Mouse (Mus musculus) hindbrain, embryonic 15.5 days (tissue): ENCODE data around the gene A130010J15Rik. TPM values are rescaled to one million over a fixed set of nuclear protein-coding genes. Genes with fewer than 3 reads are reported as not detected.

ENCODE experiments used
- ATAC-seq: fragments of 200-750 bp; cut with Nextera tagmentation; 2 replicates; pipeline ENCODE4 v1.8.0; 2017; ENCODE audit warnings: low read depth, moderate number of reproducible peaks, moderate TSS enrichment; ENCODE audit not compliant: low FRiP score
- H3K27ac ChIP-seq: fragments of 300-500 bp; sonication (generic); replicated peaks from 2 replicates; pipeline ENCODE4 v1.5.1; 2015; ENCODE audit warnings: mild to moderate bottlenecking, inconsistent platforms
- H3K27me3 ChIP-seq: fragments of 300-500 bp; sonication (generic); 2 replicates; pipeline ENCODE4 v1.6.1; 2015; ENCODE audit warnings: control low read depth, inconsistent platforms
- H3K36me3 ChIP-seq: fragments of 300-500 bp; sonication (generic); 2 replicates; pipeline ENCODE4 v1.6.1; 2015; ENCODE audit warnings: control low read depth, inconsistent platforms
- H3K4me1 ChIP-seq: fragments of 300-500 bp; sonication (generic); replicated peaks from 2 replicates; pipeline ENCODE4 v1.6.1; 2015; ENCODE audit warnings: control low read depth, inconsistent platforms
- H3K4me2 ChIP-seq: fragments of 300-500 bp; sonication (generic); 2 replicates; pipeline ENCODE4 v1.6.1; 2015; ENCODE audit warnings: moderate library complexity, mild to moderate bottlenecking, inconsistent platforms
- H3K4me3 ChIP-seq: fragments of 300-500 bp; sonication (generic); 2 replicates; pipeline ENCODE4 v1.5.1; 2015; ENCODE audit warnings: mild to moderate bottlenecking, inconsistent platforms
- H3K9ac ChIP-seq: fragments of 300-500 bp; sonication (generic); 2 replicates; pipeline ENCODE4 v1.6.1; 2015; ENCODE audit warnings: inconsistent platforms
- H3K9me3 ChIP-seq: fragments of 300-500 bp; sonication (generic); 2 replicates; pipeline ENCODE4 v1.6.1; 2016; ENCODE audit warnings: control low read depth, inconsistent platforms
- WGBS: fragments of 180-500 bp; shearing (Covaris S2); methylation state at CpG from one replicate; pipeline ENCODE4 v1.1.7; 2015; 5-methylcytosine and 5-hydroxymethylcytosine counted together
- polyA plus RNA-seq: library from polyadenylated mRNA; unstranded; fragments of >200 nt; fragmentation: Nextera tagmentation; extraction: Ambion mirVana; gene quantifications from 2 replicates; pipeline ENCODE4 v1.2.1, GENCODE M21; 2015

The A130010J15Rik gene
- polyA plus RNA-seq, 1 experiment from 2014 or later, result 11.8 TPM

GRCm38 (mm10) chr1:193189771-193190170, 21.9 kb downstream of the A130010J15Rik start:
- no peaks in the 10 kb centered on the region for H3K27me3 ChIP-seq
- H3K4me3 ChIP-seq, result no peak overlapping the region
- H3K9me3 ChIP-seq, result no peaks in the 10 kb centered on the region
- H3K4me2 ChIP-seq, result no peak overlapping the region
- H3K4me1 ChIP-seq, result peaks cover 3% of the 10 kb centered on the region; the same call in 1 of the 2 replicates
- no peaks in the 10 kb centered on the region for H3K36me3 ChIP-seq
- no peak overlapping the region for H3K9ac ChIP-seq
- peak overlapping the region; percentile 54 for H3K27ac ChIP-seq
- ATAC-seq, result no peak
- 60% methylated on average over 3 of the region's 3 CpGs for WGBS

GRCm38 (mm10) chr1:193191675-193192283, 23.9 kb downstream of the A130010J15Rik start:
- Histone ChIP-seq H3K27me3 (no peaks in the 10 kb centered on the region), H3K4me3 (no peak overlapping the region), H3K27ac (no peak overlapping the region), H3K36me3 (no peaks in the 10 kb centered on the region), H3K4me1 (peaks cover 3% of the 10 kb centered on the region; the same call in 1 of the 2 replicates), H3K4me2 (no peak overlapping the region), H3K9me3 (no peaks in the 10 kb centered on the region), H3K9ac (no peak overlapping the region)
- WGBS, result 91% methylated on average over 7 of the region's 7 CpGs
- ATAC-seq, result no peak

GRCm38 (mm10) chr1:193194416-193195140, 26.7 kb downstream of the A130010J15Rik start:
- no peak overlapping the region for H3K4me2 ChIP-seq
- no peak overlapping the region for H3K9ac ChIP-seq
- no peak overlapping the region for H3K27ac ChIP-seq
- no peaks in the 10 kb centered on the region for H3K4me1 ChIP-seq
- H3K4me3 ChIP-seq, result no peak overlapping the region
- H3K9me3 ChIP-seq, result no peaks in the 10 kb centered on the region
- WGBS, result 80% methylated on average over 3 of the region's 3 CpGs
- H3K27me3 ChIP-seq, result no peaks in the 10 kb centered on the region
- ATAC-seq, result no peak
- no peaks in the 10 kb centered on the region for H3K36me3 ChIP-seq

GRCm38 (mm10) chr1:193195169-193195810, 27.4 kb downstream of the A130010J15Rik start:
- H3K27me3 ChIP-seq, result no peaks in the 10 kb centered on the region
- no peak for ATAC-seq
- no peak overlapping the region for H3K27ac ChIP-seq
- no peak overlapping the region for H3K4me3 ChIP-seq
- H3K4me1 ChIP-seq, result no peaks in the 10 kb centered on the region
- H3K9ac ChIP-seq, result no peak overlapping the region
- H3K4me2 ChIP-seq, result no peak overlapping the region
- H3K36me3 ChIP-seq, result no peaks in the 10 kb centered on the region
- WGBS, result 70% methylated on average over 3 of the region's 3 CpGs
- H3K9me3 ChIP-seq, result no peaks in the 10 kb centered on the region

GRCm38 (mm10) chr1:193197494-193198205, 29.8 kb downstream of the A130010J15Rik start:
- Histone ChIP-seq H3K36me3 (no peaks in the 10 kb centered on the region), H3K4me3 (no peak overlapping the region), H3K9me3 (no peaks in the 10 kb centered on the region), H3K27me3 (no peaks in the 10 kb centered on the region), H3K4me2 (no peak overlapping the region), H3K27ac (no peak overlapping the region), H3K9ac (no peak overlapping the region), H3K4me1 (no peaks in the 10 kb centered on the region)
- ATAC-seq, result no peak
- WGBS, result 88% methylated on average over 18 of the region's 18 CpGs

- H3K9ac ChIP-seq, result no peak overlapping the region
- H3K27me3 ChIP-seq, result no peaks in the 10 kb centered on the region
- no peaks in the 10 kb centered on the region for H3K36me3 ChIP-seq
- WGBS, result 94% methylated on average over 2 of the region's 2 CpGs
- no peak overlapping the region for H3K4me3 ChIP-seq
- no peak overlapping the region for H3K27ac ChIP-seq
- no peak for ATAC-seq
- H3K4me2 ChIP-seq, result no peak overlapping the region
- H3K9me3 ChIP-seq, result no peaks in the 10 kb centered on the region
- no peaks in the 10 kb centered on the region for H3K4me1 ChIP-seq
Observed at GRCm38 (mm10) chr1:193198312-193198711, 30.5 kb downstream of the A130010J15Rik start.

- Histone ChIP-seq H3K4me1 (no peaks in the 10 kb centered on the region), H3K27me3 (no peaks in the 10 kb centered on the region), H3K9me3 (no peaks in the 10 kb centered on the region), H3K4me3 (no peak overlapping the region), H3K4me2 (no peak overlapping the region), H3K9ac (no peak overlapping the region), H3K36me3 (no peaks in the 10 kb centered on the region), H3K27ac (no peak overlapping the region)
- ATAC-seq, result no peak
- 88% methylated on average over 8 of the region's 8 CpGs for WGBS
Observed at GRCm38 (mm10) chr1:193200640-193201382, 33.0 kb downstream of the A130010J15Rik start.

GRCm38 (mm10) chr1:193201383-193201778, 33.5 kb downstream of the A130010J15Rik start, which contains the start of gene Traf3ip3:
Gene Traf3ip3, minus strand, starts transcription at chr1:193201703.
- H3K36me3 ChIP-seq, result no peaks in the 10 kb centered on the region
- no peak within 1 kb of the TSS for H3K4me3 ChIP-seq
- no peaks in the 10 kb centered on the region for H3K27me3 ChIP-seq
- WGBS, result 71% methylated on average over 5 of the region's 5 CpGs
- ATAC-seq, result no peak
- no peaks in the 10 kb centered on the region for H3K4me1 ChIP-seq
- H3K9ac ChIP-seq, result no peak within 1 kb of the TSS
- no peak within 1 kb of the TSS for H3K27ac ChIP-seq
- no peaks in the 10 kb centered on the region for H3K9me3 ChIP-seq
- H3K4me2 ChIP-seq, result no peak within 1 kb of the TSS

- 82% methylated on average over 2 of the region's 2 CpGs for WGBS
- no peaks in the 10 kb centered on the region for H3K27me3 ChIP-seq
- no peak for ATAC-seq
- H3K4me3 ChIP-seq, result no peak overlapping the region
- no peak overlapping the region for H3K4me2 ChIP-seq
- H3K9ac ChIP-seq, result no peak overlapping the region
- H3K4me1 ChIP-seq, result no peaks in the 10 kb centered on the region
- no peak overlapping the region for H3K27ac ChIP-seq
- H3K36me3 ChIP-seq, result no peaks in the 10 kb centered on the region
- no peaks in the 10 kb centered on the region for H3K9me3 ChIP-seq
Observed at GRCm38 (mm10) chr1:193203821-193204220, 36.0 kb downstream of the A130010J15Rik start.

- no peaks in the 10 kb centered on the region for H3K4me1 ChIP-seq
Observed at GRCm38 (mm10) chr1:193205431-193205830, 37.6 kb downstream of the A130010J15Rik start.

GRCm38 (mm10) chr1:193207503-193207902, 39.7 kb downstream of the A130010J15Rik start, which contains the start of gene Lamb3:
Gene Lamb3, plus strand, starts transcription at chr1:193207699.
- 92% methylated on average over 3 of the region's 3 CpGs for WGBS
- ATAC-seq, result no peak
- Histone ChIP-seq H3K36me3 (no peaks in the 10 kb centered on the region), H3K27ac (no peak within 1 kb of the TSS), H3K4me2 (no peak within 1 kb of the TSS), H3K9me3 (no peaks in the 10 kb centered on the region), H3K27me3 (no peaks in the 10 kb centered on the region), H3K9ac (no peak within 1 kb of the TSS), H3K4me1 (no peaks in the 10 kb centered on the region), H3K4me3 (no peak within 1 kb of the TSS)

More at GRCm38 (mm10) chr1:193205431-193205830, 37.6 kb downstream of the A130010J15Rik start:
- H3K27me3 ChIP-seq, result no peaks in the 10 kb centered on the region
- no peaks in the 10 kb centered on the region for H3K9me3 ChIP-seq
- ATAC-seq, result no peak
- 96% methylated on average over 2 of the region's 2 CpGs for WGBS
- H3K36me3 ChIP-seq, result no peaks in the 10 kb centered on the region
- H3K4me3 ChIP-seq, result no peak overlapping the region
- H3K27ac ChIP-seq, result no peak overlapping the region
- H3K4me2 ChIP-seq, result no peak overlapping the region
- H3K9ac ChIP-seq, result no peak overlapping the region
